Mouse (Mus musculus) inflammation-experienced regulatory T-cells (primary cell): ENCODE data around the gene Srrm3. TPM values are rescaled to one million over a fixed set of nuclear protein-coding genes. Genes with fewer than 3 reads are reported as not detected.

Experiments
- polyA plus RNA-seq, 2 experiments: library from polyadenylated mRNA; unstranded; fragments of 100-300 nt; shearing (Covaris generic); gene quantifications; one replicate each; pipeline ENCODE4 v1.2.1; 2017

The Srrm3 gene
- polyA plus RNA-seq, result 1 to 10 TPM in 1 of 2 experiments, under 1 TPM in 1; 0.69 to 1.4 TPM

DNA sequence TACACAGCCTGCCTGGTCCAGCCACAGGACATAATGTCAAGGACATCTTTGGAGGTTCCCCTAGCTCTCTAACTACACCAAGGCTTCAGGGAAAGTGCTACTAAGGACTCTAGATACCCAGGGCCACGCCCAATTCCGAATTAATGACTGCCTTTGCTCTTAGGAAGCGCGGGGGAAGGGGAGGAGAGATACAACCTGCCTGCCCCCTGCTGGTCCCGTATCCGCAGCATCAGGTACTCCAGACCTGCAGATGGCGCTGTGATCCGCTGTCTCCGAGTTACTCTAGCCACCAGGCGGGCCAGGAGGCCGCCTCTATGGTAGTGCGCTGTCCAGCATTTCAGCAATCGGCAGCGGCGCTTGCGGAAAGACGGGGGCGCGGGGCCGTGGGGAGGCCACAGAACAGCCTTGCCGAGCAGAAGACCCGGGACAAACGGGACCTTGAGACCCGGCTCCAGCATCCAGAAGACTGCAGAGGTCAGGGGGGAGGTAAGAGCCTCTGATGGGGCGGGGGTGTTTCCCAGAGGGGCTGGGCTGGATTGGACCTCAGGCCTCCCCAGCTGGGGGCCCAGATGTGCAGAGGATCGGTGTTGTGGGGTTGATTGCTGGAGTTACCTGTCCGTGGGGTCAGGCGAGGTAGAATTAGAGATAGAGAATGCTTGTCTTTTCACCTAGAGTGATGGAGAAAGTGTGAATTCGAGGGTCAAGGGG, at the start of gene Srrm3:
Gene Srrm3, plus strand, starts transcription at position 336 of the 708 bp plus-strand sequence.

DNA sequence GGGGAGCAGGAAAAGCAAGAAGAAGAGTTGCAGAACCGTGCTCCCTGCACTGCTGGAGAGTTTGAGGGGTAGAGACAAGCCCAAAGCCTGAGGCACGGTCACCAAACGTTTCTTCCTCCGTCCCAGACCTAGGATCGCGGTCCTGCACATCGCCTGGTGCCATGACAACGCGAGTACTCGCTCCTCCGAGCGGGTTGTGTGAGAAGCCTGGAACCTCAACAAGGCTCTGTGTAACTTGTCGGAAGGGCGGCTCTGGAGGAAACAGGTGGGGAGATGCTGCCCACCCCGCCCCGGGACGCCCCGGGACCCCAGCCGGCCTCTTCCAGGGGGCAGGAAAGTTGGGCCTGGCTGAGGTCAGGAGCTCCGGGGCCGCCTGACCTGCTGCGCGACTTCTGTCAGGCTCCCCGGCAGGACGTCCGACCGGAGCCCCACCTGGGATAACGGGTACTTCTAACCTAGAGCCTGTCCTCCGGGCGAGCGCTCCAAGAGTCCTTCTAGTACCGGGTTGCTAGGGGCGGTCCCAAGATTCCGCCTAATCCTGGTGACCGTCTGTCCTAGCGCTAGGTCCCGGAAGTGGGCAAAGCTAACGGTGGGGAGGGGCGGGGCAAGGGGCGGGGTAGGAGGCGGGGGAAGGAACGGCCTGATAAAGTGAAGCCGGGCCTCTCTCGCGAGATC, 28.8 kb upstream of the Srrm3 start, which contains the start of gene Styxl1:
Gene Styxl1, minus strand, starts transcription at position 590 of the 675 bp plus-strand sequence.

GRCm38 (mm10) chr5:135778471-135779445, 27.9 kb upstream of the Srrm3 start, which contains the start of gene Mdh2:
Gene Mdh2 (plus strand): TSS chr5:135778480.

GRCm38 (mm10) chr5:135887675-135888102, 81.0 kb downstream of the Srrm3 start, which contains the start of gene Hspb1:
Gene Hspb1 (plus strand): TSS chr5:135887919.

Other genes with a start within 250 kb of the Srrm3 start
- not detected for gene Ccl26, start 243.3 kb upstream of the Srrm3 start, polyA plus RNA-seq
- 1 to 10 TPM in 1 of 2 experiments, under 1 TPM in 1; 0.24 to 1.3 TPM for gene Ccl24, start 233.8 kb upstream of the Srrm3 start, polyA plus RNA-seq
- gene Rhbdd2, start 174.3 kb upstream of the Srrm3 start, polyA plus RNA-seq, result 10 to 100 TPM; 31.9 to 38.6 TPM
- gene Por, start 136.9 kb upstream of the Srrm3 start, polyA plus RNA-seq, result 10 to 100 TPM; 58.6 to 83.6 TPM
- gene Tmem120a, start 62.4 kb upstream of the Srrm3 start, polyA plus RNA-seq, result 10 to 100 TPM; 51.5 to 60.2 TPM
- under 1 TPM; 0.24 to 0.71 TPM for gene Styxl1, start 28.5 kb upstream of the Srrm3 start, polyA plus RNA-seq
- gene Mdh2, start 28.4 kb upstream of the Srrm3 start, polyA plus RNA-seq, result 100 to 1,000 TPM; 416 to 446 TPM
- 1 to 10 TPM; 1.5 to 4.0 TPM for gene Hspb1, start 81.0 kb downstream of the Srrm3 start, polyA plus RNA-seq
- gene Ywhag, start 127.7 kb downstream of the Srrm3 start, polyA plus RNA-seq, result 10 to 100 TPM; 52.2 to 59.4 TPM
- 1 to 10 TPM in 1 of 2 experiments, under 1 TPM in 1; 0.76 to 3.0 TPM for gene Ssc4d, start 167.6 kb downstream of the Srrm3 start, polyA plus RNA-seq
- gene Zp3, start 173.2 kb downstream of the Srrm3 start, polyA plus RNA-seq, result 1 to 10 TPM in 1 of 2 experiments, under 1 TPM in 1; 0.16 to 1.3 TPM
- 10 to 100 TPM; 18.7 to 19.3 TPM for gene Dtx2, start 187.9 kb downstream of the Srrm3 start, polyA plus RNA-seq
- under 1 TPM; 0.05 to 0.62 TPM for gene Upk3b, start 231.6 kb downstream of the Srrm3 start, polyA plus RNA-seq
- gene Upk3bl, start 247.6 kb downstream of the Srrm3 start, polyA plus RNA-seq, result not detected